Mouse (Mus musculus): ENCODE results near the gene Ssbp3.

DNA sequence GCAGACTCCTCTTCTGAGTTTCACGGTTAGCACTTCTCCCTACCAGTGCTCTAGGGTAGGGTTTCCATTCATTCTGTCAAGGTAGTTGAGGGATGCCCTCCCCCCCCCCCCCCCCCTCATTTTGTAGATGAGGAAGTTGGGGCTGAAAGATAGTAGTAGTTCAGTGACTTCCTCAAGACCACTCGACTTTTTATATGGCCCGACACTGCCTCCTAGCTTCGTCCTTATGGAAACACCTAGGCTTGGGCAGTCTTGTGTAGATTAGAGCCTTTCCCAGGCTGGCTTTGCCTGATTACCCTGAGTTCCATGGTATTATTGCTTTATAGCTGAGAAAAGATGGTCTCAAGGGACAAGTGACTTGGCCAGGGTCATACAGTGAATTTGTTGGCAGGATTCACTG, 41.0 kb downstream of the Ssbp3 start:
- 0 out of 2 replicates have a peak, but pooled peaks have one; percentile 6 for TF ChIP-seq CTCF (IDR thresholded peaks at IDR 0.05; ENCODE audit: extremely low read depth, insufficient read depth, low read length)
- TF ChIP-seq POLR2A (IDR thresholded peaks at IDR 0.05; ENCODE audit: extremely low read depth, insufficient read depth, low read length) = no peak

Measured in cortical plate, adult 2 months (tissue).